7 mouse cellular contexts compared by ENCODE assay signal in genomic region chr15:79028823-79029484, GRCm38 (mm10). TPM values are rescaled to one million over a fixed set of nuclear protein-coding genes. Genes with fewer than 3 reads are reported as not detected.
DNase-seq lines count a peak whose midpoint lies in the region; ATAC-seq lines count a peak whose summit lies in the region.

No protein-coding gene starts in this region.

- peak; percentile 45 for DNase-seq in neural tube, embryonic 11.5 days (ENCODE audit: low spot score)
- no peak for DNase-seq in neural tube, embryonic 10.5 days (ENCODE audit: extremely low spot score, low spot score)
- DNase-seq in forebrain, embryonic 11.5 days (ENCODE audit: low spot score): no peak
- peak; percentile 47 for DNase-seq in limb, embryonic 11.5 days (ENCODE audit: low spot score)
- DNase-seq in frontal cortex, postnatal 36 days (ENCODE audit: low spot score in 2 of 2): no peak
- no peak for DNase-seq in gastrocnemius, postnatal 10 days

- H3K9ac ChIP-seq in neural tube, embryonic 11.5 days (ENCODE audit: low read length): peak overlapping the region; percentile 100
- peak overlapping the region; percentile 100 for H3K9ac ChIP-seq in forebrain, embryonic 11.5 days (ENCODE audit: low read length)
- peak overlapping the region; percentile 100 for H3K9ac ChIP-seq in limb, embryonic 11.5 days (ENCODE audit: low read length)
- peak overlapping the region; percentile 93 for H3K9ac ChIP-seq in stomach, embryonic 14.5 days (replicated peaks; ENCODE audit: low read depth, low read length)

- H3K4me2 ChIP-seq in neural tube, embryonic 11.5 days (ENCODE audit: low read depth): peak overlapping the region; percentile 82
- peak overlapping the region; percentile 97 for H3K4me2 ChIP-seq in forebrain, embryonic 11.5 days (ENCODE audit: low read depth, low read length, severe bottlenecking)
- H3K4me2 ChIP-seq in limb, embryonic 11.5 days (ENCODE audit: low read depth, severe bottlenecking): peak overlapping the region; percentile 99
- H3K4me2 ChIP-seq in stomach, embryonic 14.5 days (replicated peaks; ENCODE audit: low read depth, low read length): peak overlapping the region; percentile 89

- no peaks in the 10 kb centered on the region for H3K9me3 ChIP-seq in neural tube, embryonic 11.5 days (ENCODE audit: control insufficient read depth, low read length)
- no peaks in the 10 kb centered on the region for H3K9me3 ChIP-seq in forebrain, embryonic 11.5 days (ENCODE audit: control insufficient read depth, low read length)
- no peaks in the 10 kb centered on the region for H3K9me3 ChIP-seq in limb, embryonic 11.5 days (ENCODE audit: control insufficient read depth, low read length)
- H3K9me3 ChIP-seq in stomach, embryonic 14.5 days (ENCODE audit: control insufficient read depth, low read depth, low read length): no peaks in the 10 kb centered on the region

- no peak for ATAC-seq in neural tube, embryonic 11.5 days (ENCODE audit: insufficient read depth, low FRiP score, low TSS enrichment)
- no peak for ATAC-seq in forebrain, embryonic 11.5 days (replicated peaks; ENCODE audit: low FRiP score)
- no peak for ATAC-seq in limb, embryonic 11.5 days (ENCODE audit: insufficient number of reproducible peaks, low FRiP score, low TSS enrichment, low read depth)
- no peak for ATAC-seq in stomach, embryonic 14.5 days (ENCODE audit: insufficient number of reproducible peaks, insufficient read depth, low FRiP score, low read depth)

- H3K4me1 ChIP-seq in neural tube, embryonic 11.5 days (ENCODE audit: control insufficient read depth, insufficient read depth, low read length): peaks cover 16% of the 10 kb centered on the region
- H3K4me1 ChIP-seq in forebrain, embryonic 11.5 days (replicated peaks; ENCODE audit: control insufficient read depth, insufficient read depth, low read length): peaks cover 16% of the 10 kb centered on the region; the same call in 1 of the 2 replicates
- H3K4me1 ChIP-seq in limb, embryonic 11.5 days (ENCODE audit: control insufficient read depth, insufficient read depth, low read length): peaks cover 24% of the 10 kb centered on the region
- peaks cover 22% of the 10 kb centered on the region; the same call in 1 of the 2 replicates for H3K4me1 ChIP-seq in stomach, embryonic 14.5 days (ENCODE audit: control insufficient read depth, insufficient read depth, low read length)

- WGBS in neural tube, embryonic 11.5 days: 28% methylated on average over 16 of the region's 16 CpGs
- 41% methylated on average over 16 of the region's 16 CpGs for WGBS in forebrain, embryonic 11.5 days
- WGBS in limb, embryonic 11.5 days: 27% methylated on average over 16 of the region's 16 CpGs
- 22% methylated on average over 16 of the region's 16 CpGs for WGBS in stomach, embryonic 14.5 days

- peak overlapping the region; percentile 76 for H3K4me3 ChIP-seq in neural tube, embryonic 11.5 days (ENCODE audit: low read depth, low read length)
- H3K4me3 ChIP-seq in forebrain, embryonic 11.5 days (ENCODE audit: low read depth, low read length): peak overlapping the region; percentile 72
- H3K4me3 ChIP-seq in limb, embryonic 11.5 days (ENCODE audit: low read depth, low read length): peak overlapping the region; percentile 82
- peak overlapping the region; percentile 53 for H3K4me3 ChIP-seq in stomach, embryonic 14.5 days (ENCODE audit: low read depth, low read length)

- no peaks in the 10 kb centered on the region for H3K27me3 ChIP-seq in neural tube, embryonic 11.5 days (ENCODE audit: control insufficient read depth, insufficient read depth, low read length)
- H3K27me3 ChIP-seq in forebrain, embryonic 11.5 days (ENCODE audit: control insufficient read depth, insufficient read depth, low read length): peaks cover 2% of the 10 kb centered on the region; the same call in 1 of the 2 replicates
- H3K27me3 ChIP-seq in limb, embryonic 11.5 days (ENCODE audit: control insufficient read depth, insufficient read depth, low read length): no peaks in the 10 kb centered on the region
- no peaks in the 10 kb centered on the region for H3K27me3 ChIP-seq in stomach, embryonic 14.5 days (ENCODE audit: control insufficient read depth, insufficient read depth, low read length)

- H3K36me3 ChIP-seq in neural tube, embryonic 11.5 days (ENCODE audit: control insufficient read depth, insufficient read depth, low read length): no peaks in the 10 kb centered on the region
- H3K36me3 ChIP-seq in forebrain, embryonic 11.5 days (ENCODE audit: control insufficient read depth, insufficient read depth, low read length): no peaks in the 10 kb centered on the region
- no peaks in the 10 kb centered on the region for H3K36me3 ChIP-seq in limb, embryonic 11.5 days (ENCODE audit: control insufficient read depth, insufficient read depth, low read length)
- H3K36me3 ChIP-seq in stomach, embryonic 14.5 days (ENCODE audit: control insufficient read depth, insufficient read depth, low read length): no peaks in the 10 kb centered on the region

- peak overlapping the region; percentile 97 for H3K27ac ChIP-seq in neural tube, embryonic 11.5 days (ENCODE audit: low read depth, low read length)
- peak overlapping the region; percentile 86 for H3K27ac ChIP-seq in forebrain, embryonic 11.5 days (ENCODE audit: low read depth, low read length)
- H3K27ac ChIP-seq in limb, embryonic 11.5 days (replicated peaks; ENCODE audit: low read depth, low read length): peak overlapping the region; percentile 98
- H3K27ac ChIP-seq in stomach, embryonic 14.5 days (ENCODE audit: low read length): peak overlapping the region; percentile 93

RNA-seq across cellular contexts. Expression of gene H1f0, which starts 0.7 kb away (rescaled TPM):
- 289 and 340 TPM in 2 replicates for polyA plus RNA-seq in neural tube, embryonic 11.5 days (2014; fragmentation: Nextera tagmentation; extraction: Ambion mirVana)
- polyA plus RNA-seq in forebrain, embryonic 11.5 days (2014; fragmentation: Nextera tagmentation; extraction: Ambion mirVana): 349 and 396 TPM in 2 replicates
- 271 and 369 TPM in 2 replicates for polyA plus RNA-seq in limb, embryonic 11.5 days (2014; fragmentation: Nextera tagmentation; extraction: Ambion mirVana)
- 160 and 175 TPM in 2 replicates for polyA plus RNA-seq in stomach, embryonic 14.5 days (2014; fragmentation: Nextera tagmentation; extraction: Ambion mirVana)
- total RNA-seq in gastrocnemius, postnatal 10 days (2021): 100 to 1,000 TPM; 193 to 214 TPM

RNA-seq across cellular contexts. Expression of gene Galr3, which starts 12.7 kb away (rescaled TPM):
- polyA plus RNA-seq in neural tube, embryonic 11.5 days (2014; fragmentation: Nextera tagmentation; extraction: Ambion mirVana): not detected in 2 replicates
- not detected in 2 replicates for polyA plus RNA-seq in forebrain, embryonic 11.5 days (2014; fragmentation: Nextera tagmentation; extraction: Ambion mirVana)
- not detected in 2 replicates for polyA plus RNA-seq in limb, embryonic 11.5 days (2014; fragmentation: Nextera tagmentation; extraction: Ambion mirVana)
- polyA plus RNA-seq in stomach, embryonic 14.5 days (2014; fragmentation: Nextera tagmentation; extraction: Ambion mirVana): 0.30 and 0.39 TPM in 2 replicates
- total RNA-seq in gastrocnemius, postnatal 10 days (2021): under 1 TPM; 0.25 to 0.35 TPM

RNA-seq across cellular contexts. Expression of gene Ankrd54, which starts 33.7 kb away (rescaled TPM):
- 59.5 and 65.6 TPM in 2 replicates for polyA plus RNA-seq in neural tube, embryonic 11.5 days (2014; fragmentation: Nextera tagmentation; extraction: Ambion mirVana)
- 61.6 and 67.1 TPM in 2 replicates for polyA plus RNA-seq in forebrain, embryonic 11.5 days (2014; fragmentation: Nextera tagmentation; extraction: Ambion mirVana)
- polyA plus RNA-seq in limb, embryonic 11.5 days (2014; fragmentation: Nextera tagmentation; extraction: Ambion mirVana): 56.7 and 63.2 TPM in 2 replicates
- polyA plus RNA-seq in stomach, embryonic 14.5 days (2014; fragmentation: Nextera tagmentation; extraction: Ambion mirVana): 42.7 and 44.1 TPM in 2 replicates
- 1 to 10 TPM; 6.1 to 8.6 TPM for total RNA-seq in gastrocnemius, postnatal 10 days (2021)

RNA-seq across cellular contexts. Expression of gene Eif3l, which starts 46.0 kb away (rescaled TPM):
- polyA plus RNA-seq in neural tube, embryonic 11.5 days (2014; fragmentation: Nextera tagmentation; extraction: Ambion mirVana): 250 and 259 TPM in 2 replicates
- 245 and 254 TPM in 2 replicates for polyA plus RNA-seq in forebrain, embryonic 11.5 days (2014; fragmentation: Nextera tagmentation; extraction: Ambion mirVana)
- 275 and 280 TPM in 2 replicates for polyA plus RNA-seq in limb, embryonic 11.5 days (2014; fragmentation: Nextera tagmentation; extraction: Ambion mirVana)
- 218 and 224 TPM in 2 replicates for polyA plus RNA-seq in stomach, embryonic 14.5 days (2014; fragmentation: Nextera tagmentation; extraction: Ambion mirVana)
- 10 to 100 TPM; 80.0 to 86.2 TPM for total RNA-seq in gastrocnemius, postnatal 10 days (2021)

Comparison
In these comparisons a context has a peak if more than half of its experiments do, and no peak if none do; other contexts are left out.
1. DNase-seq: peak in neural tube, embryonic 11.5 days (single experiment) and limb, embryonic 11.5 days (single experiment); none in neural tube, embryonic 10.5 days (single experiment), forebrain, embryonic 11.5 days (single experiment), frontal cortex, postnatal 36 days (0 of 2) and gastrocnemius, postnatal 10 days (single experiment).
2. Peak in every context shown above with its lines, with median percentiles within 50 percentile points of each other: H3K27ac ChIP-seq, H3K4me2 ChIP-seq, H3K4me3 ChIP-seq and H3K9ac ChIP-seq.